Mouse (Mus musculus): ENCODE measurements at regions not wholly inside any gene's neighbourhood (a gene's known extent, or its start where the extent isn't known, plus 50 kb on each side); places are given as distances from the start of the nearest gene placed in this dataset.
"Not testable (repeated sequence)": the region's sequence is repeated elsewhere in the genome, so short reads cannot be mapped to it uniquely, and the experiment has no call there.

DNA sequence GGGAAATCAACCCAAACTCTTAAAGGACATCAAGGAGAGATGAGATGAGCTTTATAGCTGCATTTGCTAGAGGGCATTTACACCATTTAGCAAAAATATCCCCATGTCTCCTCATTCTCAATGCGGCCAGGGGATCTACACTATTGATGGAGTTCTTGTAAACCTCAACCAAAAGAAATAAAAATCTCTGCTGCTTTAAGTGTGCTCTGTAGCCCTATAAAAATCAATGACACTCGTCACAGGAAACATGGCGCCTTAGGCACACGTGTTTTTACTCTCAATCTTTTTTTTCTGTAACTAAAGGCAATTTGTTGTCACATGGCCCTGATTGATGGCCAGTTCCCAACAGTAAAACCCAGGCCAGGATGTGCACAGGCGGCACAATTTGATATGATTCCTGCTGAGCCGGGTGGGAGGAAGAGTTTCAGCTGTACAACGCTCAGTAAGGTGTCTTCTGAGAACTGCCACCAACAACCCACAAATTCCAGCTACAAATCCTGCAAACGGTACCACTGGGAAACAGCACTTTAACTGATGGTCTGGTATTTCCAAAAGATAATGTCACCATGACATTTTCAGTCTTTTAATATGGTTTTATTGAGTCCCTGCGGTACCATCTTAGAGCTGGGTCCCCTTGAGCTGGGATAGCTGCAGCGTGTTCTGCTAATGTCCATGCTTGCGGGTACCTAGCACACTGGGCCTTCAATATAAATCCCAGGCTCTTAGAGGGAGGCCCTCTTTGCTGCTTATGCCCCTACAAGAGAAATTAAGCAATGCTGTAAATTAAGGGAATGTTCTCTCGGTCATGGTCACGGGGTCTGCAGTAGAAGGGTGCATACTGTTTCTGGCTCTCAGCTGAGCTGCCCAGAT, 78.8 kb downstream of the Tpbg start:
- no peak for DNase-seq (ENCODE audit: extremely low spot score, low spot score)
- WGBS, result 90% methylated on average over 13 of the region's 13 CpGs

DNA sequence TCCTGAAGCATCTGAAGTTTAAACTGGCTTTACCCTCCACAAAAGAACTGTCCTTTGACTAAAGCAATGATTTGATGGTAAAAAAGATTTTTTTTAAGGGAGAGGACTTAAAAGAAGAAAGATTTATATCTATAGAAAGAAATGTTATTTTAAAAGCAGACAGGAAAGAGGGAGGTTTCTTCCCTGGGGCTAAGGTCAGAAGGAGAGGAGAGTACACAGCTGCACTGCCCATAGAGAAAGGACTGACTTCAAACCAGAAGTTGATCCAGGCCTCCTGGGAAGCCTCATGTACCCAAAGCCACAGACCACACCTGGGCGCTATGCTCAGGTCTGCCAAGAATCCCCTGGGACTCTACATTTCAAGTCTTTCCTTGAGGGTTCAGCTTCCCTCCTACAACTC, 83.1 kb downstream of the Tpbg start:
- Histone ChIP-seq H3K27ac (no peak overlapping the region), H3K36me3 (replicated peaks) (no peaks in the 10 kb centered on the region), H3K4me1 (no peaks in the 10 kb centered on the region), H3K27me3 (ENCODE audit: poor library complexity, severe bottlenecking) (no peaks in the 10 kb centered on the region), H3K4me3 (no peak overlapping the region), H3K9me3 (no peaks in the 10 kb centered on the region)
- 82% methylated on average over 1 of the region's 1 CpGs for WGBS
- no peak for DNase-seq (ENCODE audit: extremely low spot score, low spot score)

More for the DNA sequence above, 78.8 kb downstream of the Tpbg start:
- no peak overlapping the region for H3K4me3 ChIP-seq
- H3K36me3 ChIP-seq (replicated peaks), result no peaks in the 10 kb centered on the region
- H3K27ac ChIP-seq, result no peak overlapping the region
- H3K27me3 ChIP-seq (ENCODE audit: poor library complexity, severe bottlenecking), result no peaks in the 10 kb centered on the region
- H3K4me1 ChIP-seq, result no peaks in the 10 kb centered on the region
- H3K9me3 ChIP-seq, result no peaks in the 10 kb centered on the region

DNA sequence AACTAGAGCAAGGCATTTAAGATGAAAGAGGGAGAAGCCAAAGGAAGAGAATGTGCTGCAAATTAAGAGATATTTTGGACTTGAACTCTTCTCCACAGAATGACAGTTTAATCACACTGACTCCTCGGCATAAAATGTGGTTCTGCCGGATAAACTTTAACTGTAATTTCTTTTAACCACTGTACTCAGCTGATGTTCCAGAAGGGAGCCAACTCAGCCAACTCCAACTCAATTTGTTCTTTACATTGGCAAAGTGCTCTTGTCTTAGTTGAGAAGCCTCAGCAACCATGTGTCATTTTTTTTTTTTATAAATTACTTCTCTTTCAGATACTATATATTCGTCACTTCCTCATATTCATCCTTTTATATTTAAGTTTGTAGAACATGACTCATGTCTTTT, 90.0 kb downstream of the Tpbg start:
- 98% methylated on average over 3 of the region's 3 CpGs for WGBS
- Histone ChIP-seq H3K4me3 (no peak overlapping the region), H3K36me3 (replicated peaks) (no peaks in the 10 kb centered on the region), H3K4me1 (no peaks in the 10 kb centered on the region), H3K27ac (no peak overlapping the region), H3K9me3 (no peaks in the 10 kb centered on the region), H3K27me3 (ENCODE audit: poor library complexity, severe bottlenecking) (no peaks in the 10 kb centered on the region)
- DNase-seq (ENCODE audit: extremely low spot score, low spot score), result no peak

DNA sequence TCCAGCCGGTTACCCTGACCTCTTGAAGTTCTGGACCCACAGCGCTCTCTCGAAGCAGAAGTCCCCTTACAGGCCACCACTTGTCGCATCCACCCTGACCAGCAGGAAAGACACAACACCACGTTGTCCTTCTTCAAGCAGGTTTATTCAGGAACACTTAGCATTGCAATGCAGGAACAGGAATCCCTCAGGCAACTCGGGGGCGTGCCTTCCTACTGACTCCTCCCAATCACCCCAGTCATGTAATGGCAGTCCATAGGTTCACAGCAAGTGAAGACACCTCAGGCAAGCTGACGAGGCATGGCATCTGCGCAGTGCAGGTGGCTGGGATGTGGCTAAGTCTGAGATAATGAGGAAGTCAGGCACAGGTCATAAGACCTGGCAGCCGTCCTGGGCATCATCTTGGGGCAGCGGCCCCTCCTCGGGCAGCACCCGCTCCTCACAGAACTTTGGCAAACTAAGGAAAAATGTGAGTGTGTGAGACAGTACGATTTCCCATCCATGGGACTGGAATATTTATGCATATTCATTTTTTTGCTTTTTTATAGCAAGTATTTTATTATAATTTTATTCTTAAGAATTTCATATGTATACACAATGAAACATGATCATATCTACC, 101.0 kb downstream of the Tpbg start:
- H3K9me3 ChIP-seq; H3K27ac ChIP-seq; H3K36me3 ChIP-seq (replicated peaks); H3K27me3 ChIP-seq (ENCODE audit: poor library complexity, severe bottlenecking); DNase-seq (ENCODE audit: extremely low spot score, low spot score); H3K4me1 ChIP-seq; H3K4me3 ChIP-seq: not testable (repeated sequence)
- 91% methylated on average over 14 of the region's 14 CpGs for WGBS

DNA sequence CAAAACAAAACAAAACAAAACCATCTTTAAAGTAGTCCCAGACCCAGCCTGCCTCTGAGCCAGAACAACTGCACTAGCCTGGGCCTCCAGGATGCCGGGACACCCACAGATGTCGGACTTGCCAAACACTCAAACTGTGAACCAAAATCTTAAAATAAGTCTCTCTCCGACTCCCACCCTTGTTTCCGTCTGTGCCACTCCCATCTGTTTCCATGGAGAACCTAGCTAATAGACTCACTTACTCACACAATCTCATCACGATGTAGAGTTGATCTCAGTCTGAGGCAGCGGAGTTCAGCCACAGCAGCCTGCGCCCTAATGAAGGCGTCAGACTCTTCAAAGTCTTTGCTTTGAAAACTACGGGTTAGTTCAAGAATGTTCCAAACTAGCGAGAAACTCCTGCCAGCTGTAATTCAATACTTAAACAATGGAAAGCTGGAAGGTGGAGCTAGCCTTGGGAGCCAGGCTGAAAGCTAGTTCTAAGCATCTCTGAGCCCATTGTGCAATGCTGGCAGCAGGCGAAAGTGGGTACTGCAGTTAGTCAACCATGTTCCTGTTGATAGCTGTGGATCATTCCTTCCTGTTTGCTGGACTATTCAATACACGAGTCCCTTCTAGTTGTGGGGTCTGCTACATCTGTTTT, 106.4 kb downstream of the Tpbg start:
- DNase-seq (ENCODE audit: extremely low spot score, low spot score), result no peak
- Histone ChIP-seq H3K4me1 (peaks cover 7% of the 10 kb centered on the region), H3K27me3 (ENCODE audit: poor library complexity, severe bottlenecking) (no peaks in the 10 kb centered on the region), H3K36me3 (replicated peaks) (no peaks in the 10 kb centered on the region), H3K27ac (no peak overlapping the region), H3K4me3 (no peak overlapping the region), H3K9me3 (no peaks in the 10 kb centered on the region)
- WGBS, result 71% methylated on average over 12 of the region's 12 CpGs

DNA sequence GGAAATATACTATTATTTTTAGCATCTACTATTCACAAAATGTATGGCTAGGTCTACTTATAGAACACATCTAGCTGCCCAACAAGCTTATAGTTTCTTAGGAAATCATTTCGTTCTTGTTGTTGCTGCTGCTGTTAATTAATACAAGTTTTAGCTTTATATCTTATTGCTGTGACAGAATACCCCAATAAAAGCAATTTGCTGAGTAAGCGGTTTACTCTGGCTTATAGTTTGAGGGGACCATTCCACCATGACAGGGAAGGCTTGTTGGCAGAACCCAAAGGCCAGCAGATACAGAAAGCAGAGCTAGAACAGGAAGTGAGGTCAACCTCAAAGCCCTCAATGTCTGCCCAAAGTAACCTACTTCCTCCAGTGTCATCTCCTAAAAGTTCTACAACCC, 109.6 kb downstream of the Tpbg start:
- Histone ChIP-seq H3K36me3 (replicated peaks) (no peaks in the 10 kb centered on the region), H3K4me3 (no peak overlapping the region), H3K27ac (no peak overlapping the region)

DNA sequence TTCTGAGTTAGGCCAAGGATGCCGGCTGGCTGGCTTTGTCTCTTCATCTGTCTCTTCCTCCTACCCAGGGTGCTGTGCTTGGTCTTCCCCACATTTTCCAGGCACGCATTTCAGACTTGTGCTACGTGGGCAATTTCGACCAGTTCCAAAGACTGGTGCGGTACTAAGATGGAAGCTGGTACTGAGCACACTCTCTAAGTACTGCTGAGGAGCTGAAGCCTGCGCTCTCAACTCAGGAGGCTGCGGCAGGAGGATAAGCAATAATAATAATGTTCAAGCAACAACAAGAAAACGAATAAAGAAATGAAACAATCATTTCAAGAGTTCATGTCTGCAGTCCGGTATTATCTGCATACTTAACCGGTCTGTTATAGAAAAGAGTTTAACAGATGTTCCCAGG, 127.9 kb downstream of the Tpbg start:
- H3K4me1 ChIP-seq, result no peaks in the 10 kb centered on the region
- WGBS, result 92% methylated on average over 10 of the region's 10 CpGs
- DNase-seq (ENCODE audit: extremely low spot score, low spot score), result no peak
- no peaks in the 10 kb centered on the region for H3K27me3 ChIP-seq (ENCODE audit: poor library complexity, severe bottlenecking)
- H3K36me3 ChIP-seq (replicated peaks), result no peaks in the 10 kb centered on the region
- no peak overlapping the region for H3K4me3 ChIP-seq
- no peak overlapping the region for H3K27ac ChIP-seq
- H3K9me3 ChIP-seq, result no peaks in the 10 kb centered on the region

More for the DNA sequence above, 109.6 kb downstream of the Tpbg start:
- H3K9me3 ChIP-seq, result no peaks in the 10 kb centered on the region
- no peaks in the 10 kb centered on the region for H3K27me3 ChIP-seq (ENCODE audit: poor library complexity, severe bottlenecking)
- peaks cover 7% of the 10 kb centered on the region for H3K4me1 ChIP-seq
- WGBS, result 89% methylated on average over 2 of the region's 2 CpGs
- DNase-seq (ENCODE audit: extremely low spot score, low spot score), result no peak

DNA sequence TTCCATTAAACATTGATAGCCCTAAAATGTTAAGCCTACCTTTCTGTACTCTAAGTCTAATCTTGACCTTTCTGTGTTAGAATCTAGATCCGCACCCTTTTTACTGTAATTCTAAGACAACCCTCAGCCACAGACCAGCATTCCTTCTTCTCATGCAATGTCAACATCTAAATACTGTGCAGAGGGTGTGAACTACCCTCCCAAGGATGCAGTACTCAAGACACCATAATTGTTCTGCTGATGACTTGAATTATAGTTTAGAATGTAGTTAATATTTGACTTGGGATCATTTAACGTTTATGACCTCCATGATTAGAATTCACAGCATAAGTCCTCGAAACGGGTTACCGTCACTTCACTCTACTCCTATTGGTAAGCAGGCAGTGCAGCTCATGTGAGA, 139.2 kb downstream of the Tpbg start:
- H3K4me1 ChIP-seq, result no peaks in the 10 kb centered on the region
- DNase-seq (ENCODE audit: extremely low spot score, low spot score), result no peak
- 95% methylated on average over 5 of the region's 5 CpGs for WGBS
- no peak overlapping the region for H3K27ac ChIP-seq
- no peak overlapping the region for H3K4me3 ChIP-seq
- no peaks in the 10 kb centered on the region for H3K9me3 ChIP-seq
- H3K36me3 ChIP-seq (replicated peaks), result no peaks in the 10 kb centered on the region
- no peaks in the 10 kb centered on the region for H3K27me3 ChIP-seq (ENCODE audit: poor library complexity, severe bottlenecking)

DNA sequence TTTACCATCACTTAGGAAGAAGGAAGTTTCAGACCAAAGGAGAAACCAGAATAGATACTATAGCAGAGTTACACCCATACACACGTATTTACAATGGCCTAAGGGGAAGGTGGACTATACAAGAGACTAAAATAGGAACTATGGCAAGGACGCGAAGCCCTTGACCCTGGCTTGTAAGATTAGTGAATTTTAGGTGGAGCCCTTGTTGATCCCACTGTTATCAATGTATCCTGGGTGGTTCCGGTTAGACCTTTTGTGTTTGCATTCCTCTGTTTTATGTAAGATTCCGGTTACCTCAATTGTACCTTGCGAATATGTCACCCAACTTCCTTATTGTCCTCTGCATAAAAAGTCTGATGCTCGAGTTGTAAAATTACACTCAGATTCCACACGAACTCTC, 141.3 kb downstream of the Tpbg start:
- DNase-seq (ENCODE audit: extremely low spot score, low spot score); H3K27ac ChIP-seq; H3K4me3 ChIP-seq; H3K9me3 ChIP-seq; H3K27me3 ChIP-seq (ENCODE audit: poor library complexity, severe bottlenecking); H3K36me3 ChIP-seq (replicated peaks); H3K4me1 ChIP-seq: not testable (repeated sequence)
- WGBS, result 94% methylated on average over 8 of the region's 8 CpGs

DNA sequence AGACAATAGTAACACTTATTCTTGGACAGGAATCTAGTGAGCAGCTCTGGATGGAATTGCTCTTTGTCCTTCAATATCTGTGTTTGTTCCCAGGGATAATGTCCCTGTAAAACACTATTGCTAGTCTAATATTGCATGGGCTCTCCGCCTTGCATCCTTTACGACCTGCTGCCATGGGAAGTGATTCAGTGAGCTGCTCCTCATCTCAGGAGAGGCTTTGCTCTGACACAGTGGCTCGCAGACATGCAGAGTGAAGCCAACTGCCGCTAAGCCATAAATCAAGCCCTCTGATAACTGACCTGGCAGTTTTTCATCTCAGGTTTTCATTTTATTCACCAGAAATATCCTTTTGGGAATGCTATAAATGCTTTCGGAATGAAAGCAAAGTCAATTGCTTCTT, 143.5 kb downstream of the Tpbg start:
- Histone ChIP-seq H3K36me3 (replicated peaks) (no peaks in the 10 kb centered on the region), H3K4me1 (no peaks in the 10 kb centered on the region), H3K4me3 (no peak overlapping the region), H3K27ac (no peak overlapping the region), H3K9me3 (no peaks in the 10 kb centered on the region), H3K27me3 (ENCODE audit: poor library complexity, severe bottlenecking) (no peaks in the 10 kb centered on the region)
- no peak for DNase-seq (ENCODE audit: extremely low spot score, low spot score)
- 89% methylated on average over 5 of the region's 5 CpGs for WGBS

DNA sequence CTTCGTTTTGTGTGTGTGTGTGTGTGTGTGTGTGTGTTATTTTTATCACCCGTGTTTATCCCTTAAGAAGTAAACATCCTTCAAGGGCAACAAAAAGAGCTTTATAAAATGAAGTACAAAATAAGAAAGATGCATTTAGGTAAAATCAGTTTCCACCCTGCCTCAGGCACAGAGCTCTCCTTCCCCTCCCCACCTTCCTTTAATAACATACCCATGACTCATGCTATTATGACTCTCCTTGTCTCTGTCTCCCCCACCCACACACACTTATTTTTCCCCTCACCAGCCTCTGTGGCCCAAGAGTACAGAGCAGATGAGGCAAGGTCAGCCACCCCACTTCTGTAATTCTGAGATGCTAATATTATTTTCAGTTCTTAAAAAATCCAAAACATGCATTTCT, 144.0 kb downstream of the Tpbg start:
- Histone ChIP-seq H3K27ac (no peak overlapping the region), H3K4me3 (no peak overlapping the region), H3K4me1 (no peaks in the 10 kb centered on the region), H3K27me3 (ENCODE audit: poor library complexity, severe bottlenecking) (no peaks in the 10 kb centered on the region), H3K9me3 (no peaks in the 10 kb centered on the region), H3K36me3 (replicated peaks) (no peaks in the 10 kb centered on the region)
- no peak for DNase-seq (ENCODE audit: extremely low spot score, low spot score)
- 88% methylated on average over 2 of the region's 2 CpGs for WGBS

DNA sequence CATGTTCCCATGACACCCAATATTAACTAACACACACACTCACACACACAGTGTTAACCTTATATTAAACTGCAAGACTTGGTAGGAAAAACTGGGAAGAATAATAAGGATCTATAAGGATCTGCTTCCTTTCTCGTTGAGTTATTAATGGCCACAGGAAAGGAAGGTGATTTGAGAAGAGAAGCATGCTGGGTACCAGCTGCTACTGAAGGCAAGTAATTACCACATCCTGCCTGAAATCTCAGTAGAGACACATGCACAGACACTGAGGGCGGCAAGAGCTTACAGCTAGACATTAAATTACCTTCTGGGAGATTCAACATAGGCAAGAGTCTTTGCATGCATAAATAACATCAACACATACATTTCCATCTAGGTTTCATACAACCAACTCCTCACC, 160.8 kb downstream of the Tpbg start:
- no peak overlapping the region for H3K4me3 ChIP-seq
- DNase-seq (ENCODE audit: extremely low spot score, low spot score), result no peak
- no peaks in the 10 kb centered on the region for H3K9me3 ChIP-seq
- H3K36me3 ChIP-seq (replicated peaks), result no peaks in the 10 kb centered on the region
- H3K4me1 ChIP-seq, result no peaks in the 10 kb centered on the region
- 85% methylated on average over 2 of the region's 2 CpGs for WGBS
- no peak overlapping the region for H3K27ac ChIP-seq
- no peaks in the 10 kb centered on the region for H3K27me3 ChIP-seq (ENCODE audit: poor library complexity, severe bottlenecking)

DNA sequence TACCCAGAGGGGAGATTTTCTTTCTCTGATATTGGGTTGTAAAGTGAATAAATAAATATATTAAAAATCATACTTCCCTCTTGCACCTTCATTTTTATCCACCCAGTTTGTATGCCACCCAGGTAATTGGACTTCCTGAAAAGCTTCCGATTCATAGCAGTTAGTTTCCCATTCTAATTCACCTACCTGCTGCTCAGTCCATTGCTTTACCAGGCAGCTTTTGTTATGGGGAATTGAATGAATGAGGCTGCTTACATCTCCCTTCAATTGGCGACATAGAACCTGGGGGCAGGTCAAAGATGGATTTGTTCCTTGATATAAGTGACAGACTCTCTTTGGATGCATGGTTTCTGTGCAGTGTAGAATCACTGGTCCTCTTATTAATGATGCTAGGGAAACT, 169.5 kb downstream of the Tpbg start:
- H3K4me3 ChIP-seq, result no peak overlapping the region
- H3K4me1 ChIP-seq, result no peaks in the 10 kb centered on the region
- WGBS, result 63% methylated on average over 2 of the region's 2 CpGs
- DNase-seq (ENCODE audit: extremely low spot score, low spot score), result no peak
- H3K27ac ChIP-seq, result no peak overlapping the region
- H3K27me3 ChIP-seq (ENCODE audit: poor library complexity, severe bottlenecking), result no peaks in the 10 kb centered on the region
- H3K36me3 ChIP-seq (replicated peaks), result no peaks in the 10 kb centered on the region
- no peaks in the 10 kb centered on the region for H3K9me3 ChIP-seq

Data from forebrain, embryonic 10.5 days (tissue).